In genomic region chr4:147979441-147979860, GRCm38 (mm10) we compare ENCODE assay signal across 20 mouse cellular contexts. TPM values are rescaled to one million over a fixed set of nuclear protein-coding genes. Genes with fewer than 3 reads are reported as not detected.
"Had no signal": no experiment of that assay in that cellular context is flagged by ENCODE, and none has a peak within 500 bp of the region (broad histone marks: within the 10 kb centered on the region; RNA-seq: fewer than 3 reads in every experiment).

No protein-coding gene starts in this region.

- H3K27me3 ChIP-seq: limb, embryonic 15.5 days; midbrain, embryonic 15.5 days; neural tube, embryonic 12.5 days had no signal

- DNase-seq: layer of hippocampus, adult 9-11 months; layer of hippocampus, postnatal 36 days; lung, embryonic 14.5 days; lung, postnatal 10 days; lung, postnatal 4 days; thymus, postnatal 4 days had no signal

- H3K4me3 ChIP-seq: limb, embryonic 15.5 days; liver, embryonic 12.5 days; midbrain, embryonic 10.5 days; midbrain, embryonic 15.5 days; neural tube, embryonic 12.5 days had no signal

- H3K9me3 ChIP-seq: limb, embryonic 15.5 days; liver, embryonic 12.5 days; midbrain, embryonic 15.5 days had no signal

- H3K36me3 ChIP-seq: limb, embryonic 15.5 days; liver, embryonic 12.5 days; midbrain, embryonic 10.5 days; midbrain, embryonic 15.5 days; neural tube, embryonic 12.5 days had no signal

- H3K27ac ChIP-seq: limb, embryonic 15.5 days; liver, embryonic 12.5 days; midbrain, embryonic 10.5 days; midbrain, embryonic 15.5 days; neural tube, embryonic 12.5 days; stomach, postnatal 0 days had no signal

- H3K9ac ChIP-seq: limb, embryonic 15.5 days; liver, embryonic 12.5 days; lung, embryonic 14.5 days; midbrain, embryonic 15.5 days; neural tube, embryonic 12.5 days had no signal

- H3K4me2 ChIP-seq: limb, embryonic 15.5 days; liver, embryonic 12.5 days; lung, embryonic 14.5 days; midbrain, embryonic 15.5 days; neural tube, embryonic 12.5 days had no signal

- ATAC-seq: liver, embryonic 12.5 days; midbrain, embryonic 15.5 days had no signal

- H3K4me1 ChIP-seq: limb, embryonic 15.5 days; midbrain, embryonic 10.5 days; midbrain, embryonic 15.5 days; neural tube, embryonic 12.5 days had no signal

RNA-seq across cellular contexts. Expression of gene Nppb, which starts 6.1 kb away (rescaled TPM):
- total RNA-seq: layer of hippocampus, adult 18-20 months; layer of hippocampus, postnatal 36 days; left cerebral cortex, adult 8-10 months; left cerebral cortex, postnatal 25 days; megakaryocyte, adult 5-6 weeks; monocyte, adult 5-6 weeks; neutrophil, adult 5-6 weeks had no signal
- polyA plus RNA-seq: limb, embryonic 11.5 days; liver, embryonic 12.5 days; liver, embryonic 16.5 days; lung, embryonic 14.5 days; midbrain, embryonic 10.5 days; midbrain, embryonic 15.5 days; neural tube, embryonic 12.5 days; stomach, postnatal 0 days had no signal

RNA-seq across cellular contexts. Expression of gene Nppa, which starts 21.1 kb away (rescaled TPM):
- total RNA-seq: layer of hippocampus, adult 18-20 months; layer of hippocampus, postnatal 36 days; megakaryocyte, adult 5-6 weeks; monocyte, adult 5-6 weeks; neutrophil, adult 5-6 weeks had no signal
- polyA plus RNA-seq: limb, embryonic 15.5 days; liver, embryonic 16.5 days; lung, embryonic 14.5 days had no signal
